Mouse (Mus musculus): ENCODE results near the gene Fcer1g. TPM values are rescaled to one million over a fixed set of nuclear protein-coding genes. Genes with fewer than 3 reads are reported as not detected.

The Fcer1g gene
- polyA plus RNA-seq, 1 experiment from 2014 or later = 38.7 TPM

- Histone ChIP-seq H3K9ac (no peak overlapping the region), H3K9me3 (no peaks in the 10 kb centered on the region), H3K4me2 (no peak overlapping the region), H3K4me3 (no peak overlapping the region), H3K36me3 (peaks cover 50% of the 10 kb centered on the region), H3K4me1 (replicated peaks) (no peaks in the 10 kb centered on the region), H3K27ac (replicated peaks) (no peak overlapping the region), H3K27me3 (no peaks in the 10 kb centered on the region)
- ATAC-seq (ENCODE audit: low read depth) = no peak
- WGBS = 87% methylated on average over 12 of the region's 12 CpGs
Measured at GRCm38 (mm10) chr1:171232800-171233730, 1.1 kb downstream of the Fcer1g start.

GRCm38 (mm10) chr1:171232348-171232747, 1.8 kb downstream of the Fcer1g start:
- Histone ChIP-seq H3K4me3 (no peak overlapping the region), H3K9me3 (no peaks in the 10 kb centered on the region), H3K4me2 (no peak overlapping the region), H3K36me3 (peaks cover 43% of the 10 kb centered on the region), H3K9ac (no peak overlapping the region), H3K27me3 (no peaks in the 10 kb centered on the region), H3K27ac (replicated peaks) (no peak overlapping the region), H3K4me1 (replicated peaks) (no peaks in the 10 kb centered on the region)
- WGBS = 88% methylated on average over 5 of the region's 5 CpGs
- ATAC-seq (ENCODE audit: low read depth) = no peak

- Histone ChIP-seq H3K27me3 (no peaks in the 10 kb centered on the region), H3K36me3 (peaks cover 38% of the 10 kb centered on the region), H3K9me3 (no peaks in the 10 kb centered on the region), H3K9ac (no peak overlapping the region), H3K27ac (replicated peaks) (no peak overlapping the region), H3K4me1 (replicated peaks) (no peaks in the 10 kb centered on the region), H3K4me3 (no peak overlapping the region), H3K4me2 (no peak overlapping the region)
- 76% methylated on average over 4 of the region's 4 CpGs for WGBS
- no peak for ATAC-seq (ENCODE audit: low read depth)
Measured at GRCm38 (mm10) chr1:171231844-171232243, 2.3 kb downstream of the Fcer1g start.

GRCm38 (mm10) chr1:171230215-171230614, 4.0 kb downstream of the Fcer1g start:
- WGBS = 62% methylated on average over 3 of the region's 3 CpGs
- no peak for ATAC-seq (ENCODE audit: low read depth)

GRCm38 (mm10) chr1:171229750-171230149, 4.4 kb downstream of the Fcer1g start:
- WGBS = 58% methylated on average over 6 of the region's 6 CpGs
- no peaks in the 10 kb centered on the region for H3K27me3 ChIP-seq
- no peak for ATAC-seq (ENCODE audit: low read depth)

More at GRCm38 (mm10) chr1:171230215-171230614, 4.0 kb downstream of the Fcer1g start:
- Histone ChIP-seq H3K9me3 (no peaks in the 10 kb centered on the region), H3K4me3 (no peak overlapping the region), H3K9ac (no peak overlapping the region), H3K36me3 (peaks cover 21% of the 10 kb centered on the region), H3K4me2 (no peak overlapping the region), H3K27ac (replicated peaks) (no peak overlapping the region), H3K27me3 (no peaks in the 10 kb centered on the region), H3K4me1 (replicated peaks) (no peaks in the 10 kb centered on the region)

GRCm38 (mm10) chr1:171227879-171228278, 6.3 kb downstream of the Fcer1g start:
- no peak overlapping the region for H3K4me3 ChIP-seq
- no peak overlapping the region for H3K4me2 ChIP-seq
- 0 out of 2 replicates have a peak, but pooled peaks cover 3% of the 10 kb centered on the region for H3K4me1 ChIP-seq (replicated peaks)
- H3K9me3 ChIP-seq = no peaks in the 10 kb centered on the region
- H3K27me3 ChIP-seq = no peaks in the 10 kb centered on the region
- no peaks in the 10 kb centered on the region for H3K36me3 ChIP-seq
- no peak for ATAC-seq (ENCODE audit: low read depth)
- no peak overlapping the region for H3K27ac ChIP-seq (replicated peaks)
- 85% methylated on average over 1 of the region's 1 CpGs for WGBS
- H3K9ac ChIP-seq = no peak overlapping the region

More at GRCm38 (mm10) chr1:171229750-171230149, 4.4 kb downstream of the Fcer1g start:
- peaks cover 17% of the 10 kb centered on the region for H3K36me3 ChIP-seq
- H3K4me2 ChIP-seq = no peak overlapping the region
- H3K4me3 ChIP-seq = no peak overlapping the region
- H3K27ac ChIP-seq (replicated peaks) = no peak overlapping the region
- no peaks in the 10 kb centered on the region for H3K9me3 ChIP-seq
- no peak overlapping the region for H3K9ac ChIP-seq
- no peaks in the 10 kb centered on the region for H3K4me1 ChIP-seq (replicated peaks)

GRCm38 (mm10) chr1:171226780-171227179, 7.4 kb downstream of the Fcer1g start:
- no peak for ATAC-seq (ENCODE audit: low read depth)
- Histone ChIP-seq H3K4me1 (replicated peaks) (peaks cover 6% of the 10 kb centered on the region), H3K9ac (no peak overlapping the region), H3K36me3 (no peaks in the 10 kb centered on the region), H3K4me3 (no peak overlapping the region), H3K27me3 (no peaks in the 10 kb centered on the region), H3K27ac (replicated peaks) (no peak overlapping the region), H3K4me2 (no peak overlapping the region), H3K9me3 (no peaks in the 10 kb centered on the region)
- WGBS = 53% methylated on average over 4 of the region's 4 CpGs

- Histone ChIP-seq H3K4me2 (no peak within 1 kb of the TSS), H3K9ac (no peak within 1 kb of the TSS), H3K27me3 (no peaks in the 10 kb centered on the region), H3K9me3 (no peaks in the 10 kb centered on the region), H3K36me3 (peaks cover 5% of the 10 kb centered on the region), H3K27ac (replicated peaks) (no peak within 1 kb of the TSS), H3K4me1 (replicated peaks) (peaks cover 19% of the 10 kb centered on the region), H3K4me3 (no peak within 1 kb of the TSS)
- ATAC-seq (ENCODE audit: low read depth) = no peak
- 83% methylated on average over 5 of the region's 5 CpGs for WGBS
Measured at GRCm38 (mm10) chr1:171224857-171225256, 9.3 kb downstream of the Fcer1g start, which contains the start of gene Apoa2. Gene Apoa2 (plus strand): TSS chr1:171225054.

GRCm38 (mm10) chr1:171223796-171224195, 10.4 kb downstream of the Fcer1g start:
- Histone ChIP-seq H3K4me3 (no peak overlapping the region), H3K9me3 (no peaks in the 10 kb centered on the region), H3K4me1 (replicated peaks) (peaks cover 19% of the 10 kb centered on the region), H3K27ac (replicated peaks) (no peak overlapping the region), H3K4me2 (no peak overlapping the region), H3K9ac (no peak overlapping the region), H3K27me3 (no peaks in the 10 kb centered on the region), H3K36me3 (peaks cover 15% of the 10 kb centered on the region)
- no peak for ATAC-seq (ENCODE audit: low read depth)
- WGBS = 97% methylated on average over 2 of the region's 2 CpGs

GRCm38 (mm10) chr1:171223168-171223567, 11.0 kb downstream of the Fcer1g start:
- Histone ChIP-seq H3K4me3 (peak overlapping the region; percentile 52; the same call in 1 of the 2 replicates), H3K9me3 (no peaks in the 10 kb centered on the region), H3K27me3 (no peaks in the 10 kb centered on the region), H3K27ac (replicated peaks) (peak overlapping the region; percentile 63), H3K4me2 (peak overlapping the region; percentile 82), H3K36me3 (peaks cover 21% of the 10 kb centered on the region), H3K9ac (no peak overlapping the region), H3K4me1 (replicated peaks) (peaks cover 19% of the 10 kb centered on the region)
- 90% methylated on average over 6 of the region's 6 CpGs for WGBS
- ATAC-seq (ENCODE audit: low read depth) = no peak

GRCm38 (mm10) chr1:171222238-171223155, 11.7 kb downstream of the Fcer1g start, which contains the start of gene Tomm40l:
Gene Tomm40l (minus strand): TSS chr1:171222514.
- Histone ChIP-seq H3K27me3 (no peaks in the 10 kb centered on the region), H3K4me1 (replicated peaks) (peaks cover 19% of the 10 kb centered on the region), H3K9ac (peak within 1 kb of the TSS; percentile 76), H3K4me2 (peak within 1 kb of the TSS; percentile 82), H3K9me3 (no peaks in the 10 kb centered on the region), H3K4me3 (peak within 1 kb of the TSS; percentile 52), H3K27ac (replicated peaks) (peak within 1 kb of the TSS; percentile 63), H3K36me3 (peaks cover 27% of the 10 kb centered on the region)
- peak; percentile 95 for ATAC-seq (ENCODE audit: low read depth)
- 2% methylated on average over 28 of the region's 28 CpGs for WGBS

Measured in neural tube, embryonic 13.5 days (tissue).